Mouse (Mus musculus): ENCODE measurements at regions not wholly inside any gene's neighbourhood (a gene's known extent, or its start where the extent isn't known, plus 50 kb on each side); places are given as distances from the start of the nearest gene placed in this dataset.

- Histone ChIP-seq H3K27ac (no peak overlapping the region), H3K4me3 (no peak overlapping the region)
- intact Hi-C loops (cut with DNase I): no loop called here
- TF ChIP-seq CTCF (IDR thresholded peaks at IDR 0.05): peak; percentile 56
- no peak for DNase-seq
These were observed 124.0 kb downstream of the Icos start for GRCm38 (mm10) chr1:61101679-61102078.

DNA sequence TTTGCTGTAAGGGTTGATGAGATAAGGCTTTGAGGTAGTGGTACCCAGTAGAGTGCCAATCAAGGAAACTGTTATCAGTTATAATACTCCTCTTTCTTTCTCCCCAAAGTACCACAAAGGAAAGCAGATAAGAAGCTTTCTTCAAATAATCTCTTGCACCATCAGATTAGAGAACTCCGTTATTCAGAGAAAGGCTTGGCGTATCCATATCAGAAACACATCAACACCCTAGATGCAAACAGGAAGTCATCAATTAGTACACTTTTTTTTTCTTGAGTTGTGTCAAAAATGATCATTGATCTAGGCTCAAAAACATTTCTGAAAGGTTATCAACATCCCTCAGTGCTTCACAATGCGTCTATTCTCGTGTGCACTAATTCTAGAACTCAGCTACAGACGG is 124.6 kb downstream of the Icos start:
- no peak for TF ChIP-seq CTCF (IDR thresholded peaks at IDR 0.05)
- intact Hi-C loops (cut with DNase I): no loop called here
- no peak for DNase-seq
- no peak overlapping the region for H3K4me3 ChIP-seq
- no peak overlapping the region for H3K27ac ChIP-seq

- Histone ChIP-seq H3K4me3 (no peak overlapping the region), H3K27ac (no peak overlapping the region)
- DNase-seq: no peak
- TF ChIP-seq CTCF (IDR thresholded peaks at IDR 0.05): no peak
- intact Hi-C loops (cut with DNase I): no loop called here
These were observed 125.9 kb downstream of the Icos start for GRCm38 (mm10) chr1:61103581-61103980.

DNA sequence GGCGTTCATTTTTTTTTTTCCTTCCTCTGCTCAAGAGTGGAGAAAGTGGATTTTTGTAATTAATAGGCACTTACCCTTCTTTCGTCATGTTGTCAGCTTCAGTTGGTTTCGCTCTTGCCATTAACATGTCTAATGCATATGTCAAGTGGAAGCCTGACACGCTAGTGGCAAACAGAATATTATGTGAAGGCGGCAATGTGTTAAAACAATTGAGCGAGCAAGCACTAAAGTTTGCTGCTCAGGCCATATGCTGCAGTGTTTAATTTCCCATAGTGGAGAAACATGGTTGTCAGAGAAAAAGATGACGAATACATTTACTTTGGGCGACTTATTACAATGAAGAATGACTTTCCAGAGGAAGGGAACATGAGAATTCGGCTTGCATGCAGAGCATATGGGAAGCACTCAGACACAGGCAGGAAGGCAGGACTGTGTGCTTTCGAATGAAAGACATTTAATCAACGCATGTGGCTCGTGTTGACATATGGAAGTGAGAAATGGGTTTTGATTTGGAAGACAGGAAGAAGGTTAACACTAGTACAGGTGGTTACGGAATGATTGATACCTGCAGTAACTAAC is 134.1 kb downstream of the Icos start:
- Histone ChIP-seq H3K27ac (no peak overlapping the region), H3K4me3 (no peak overlapping the region)
- intact Hi-C loops (cut with DNase I): no loop called here
- TF ChIP-seq CTCF (IDR thresholded peaks at IDR 0.05): no peak
- no peak for DNase-seq

GRCm38 (mm10) chr1:61117535-61117934 is 139.8 kb downstream of the Icos start:
- Histone ChIP-seq H3K27ac (no peak overlapping the region), H3K4me3 (no peak overlapping the region)
- no peak for DNase-seq
- intact Hi-C loops (cut with DNase I): no loop called here
- TF ChIP-seq CTCF (IDR thresholded peaks at IDR 0.05): no peak

GRCm38 (mm10) chr1:61118071-61118470 is 140.3 kb downstream of the Icos start:
- intact Hi-C loops (cut with DNase I): no loop called here
- no peak overlapping the region for H3K4me3 ChIP-seq
- no peak overlapping the region for H3K27ac ChIP-seq
- TF ChIP-seq CTCF (IDR thresholded peaks at IDR 0.05): no peak
- DNase-seq: no peak

DNA sequence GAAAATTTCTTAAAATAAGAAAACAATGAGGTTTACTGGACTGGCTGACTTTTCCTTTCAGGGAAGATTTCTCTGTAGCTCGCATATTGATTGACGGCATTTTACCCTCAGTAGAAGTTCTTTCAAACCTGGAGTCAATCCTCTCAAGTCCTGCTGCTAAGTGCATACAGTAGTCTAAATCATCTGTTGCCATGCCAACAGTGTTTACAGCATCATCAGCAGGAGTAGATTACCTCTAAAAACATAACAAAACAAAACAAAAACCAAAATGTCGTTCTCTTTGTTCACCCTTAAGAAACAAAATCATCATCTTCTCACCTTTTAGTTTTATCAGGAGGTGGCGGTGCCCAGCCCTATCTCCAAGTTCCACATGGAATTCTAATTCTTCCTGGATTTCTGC is 143.8 kb downstream of the Icos start:
- intact Hi-C loops (cut with DNase I): no loop called here
- TF ChIP-seq CTCF (IDR thresholded peaks at IDR 0.05): no peak
- H3K4me3 ChIP-seq: no peak overlapping the region
- no peak overlapping the region for H3K27ac ChIP-seq
- DNase-seq: no peak

- intact Hi-C loops (cut with DNase I): no loop called here
- no peak for DNase-seq
- H3K4me3 ChIP-seq: no peak overlapping the region
- H3K27ac ChIP-seq: no peak overlapping the region
- no peak for TF ChIP-seq CTCF (IDR thresholded peaks at IDR 0.05)
These were observed 147.4 kb downstream of the Icos start for GRCm38 (mm10) chr1:61125127-61125526.

GRCm38 (mm10) chr1:61135597-61136545 is 158.1 kb downstream of the Icos start:
- Histone ChIP-seq H3K27ac (no peak overlapping the region), H3K4me3 (no peak overlapping the region)
- intact Hi-C loops (cut with DNase I): no loop called here
- no peak for DNase-seq
- no peak for TF ChIP-seq CTCF (IDR thresholded peaks at IDR 0.05)

DNA sequence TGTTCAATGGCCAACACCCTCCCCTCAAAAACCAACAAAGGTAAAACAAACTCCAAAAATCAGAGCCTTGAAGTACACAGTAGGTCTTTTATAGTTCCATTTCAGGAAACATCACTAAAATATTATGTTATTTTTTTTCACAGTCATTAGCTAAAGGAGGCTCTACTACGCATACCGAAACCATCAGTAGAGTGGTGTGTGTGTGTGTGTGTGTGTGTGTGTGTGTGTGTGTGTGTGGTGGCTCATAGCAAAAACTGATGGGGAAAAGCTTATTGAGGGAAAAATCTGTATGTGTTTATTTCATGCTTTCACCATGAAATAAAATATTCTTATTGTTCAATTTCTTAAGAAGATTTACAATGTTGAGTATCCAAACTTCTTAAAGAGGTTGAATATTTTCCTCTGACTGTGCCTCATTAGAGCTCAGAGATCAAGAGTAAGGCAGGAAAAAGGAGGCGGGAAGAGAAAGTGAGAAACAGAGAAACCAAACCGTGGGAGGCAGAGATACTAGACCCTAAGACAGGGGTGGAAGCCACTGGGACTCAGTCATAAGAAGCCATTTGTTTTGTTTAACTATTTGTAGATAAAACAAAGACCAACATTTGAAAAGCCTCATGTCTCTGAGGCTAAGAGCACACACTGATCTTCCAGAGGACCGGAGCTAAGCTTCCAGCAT is 159.6 kb downstream of the Icos start:
- Histone ChIP-seq H3K27ac (no peak overlapping the region), H3K4me3 (no peak overlapping the region)
- intact Hi-C loops (cut with DNase I): no loop called here
- no peak for DNase-seq
- TF ChIP-seq CTCF (IDR thresholded peaks at IDR 0.05): no peak

DNA sequence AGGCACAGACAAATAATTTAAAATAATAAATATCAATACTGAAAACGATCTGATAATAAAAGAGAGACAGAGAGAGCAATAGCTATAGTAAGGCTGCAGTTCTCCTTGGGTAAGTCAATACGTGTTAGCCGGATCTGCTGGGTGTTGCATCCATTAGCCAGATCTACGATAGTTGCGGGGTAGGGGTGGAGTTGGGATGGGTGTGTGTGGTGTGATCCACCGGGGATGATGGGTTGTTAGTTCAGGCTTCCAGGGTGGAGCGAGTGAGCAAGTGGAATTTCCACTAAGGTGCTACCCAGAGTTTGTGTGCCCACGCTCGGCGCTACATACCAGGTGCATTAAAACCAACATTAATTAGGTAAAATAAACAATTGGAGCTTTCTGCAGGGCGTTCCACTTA is 160.2 kb downstream of the Icos start:
- TF ChIP-seq CTCF (IDR thresholded peaks at IDR 0.05): no peak
- no peak for DNase-seq
- no peak overlapping the region for H3K27ac ChIP-seq
- no peak overlapping the region for H3K4me3 ChIP-seq
- intact Hi-C loops (cut with DNase I): no loop called here

DNA sequence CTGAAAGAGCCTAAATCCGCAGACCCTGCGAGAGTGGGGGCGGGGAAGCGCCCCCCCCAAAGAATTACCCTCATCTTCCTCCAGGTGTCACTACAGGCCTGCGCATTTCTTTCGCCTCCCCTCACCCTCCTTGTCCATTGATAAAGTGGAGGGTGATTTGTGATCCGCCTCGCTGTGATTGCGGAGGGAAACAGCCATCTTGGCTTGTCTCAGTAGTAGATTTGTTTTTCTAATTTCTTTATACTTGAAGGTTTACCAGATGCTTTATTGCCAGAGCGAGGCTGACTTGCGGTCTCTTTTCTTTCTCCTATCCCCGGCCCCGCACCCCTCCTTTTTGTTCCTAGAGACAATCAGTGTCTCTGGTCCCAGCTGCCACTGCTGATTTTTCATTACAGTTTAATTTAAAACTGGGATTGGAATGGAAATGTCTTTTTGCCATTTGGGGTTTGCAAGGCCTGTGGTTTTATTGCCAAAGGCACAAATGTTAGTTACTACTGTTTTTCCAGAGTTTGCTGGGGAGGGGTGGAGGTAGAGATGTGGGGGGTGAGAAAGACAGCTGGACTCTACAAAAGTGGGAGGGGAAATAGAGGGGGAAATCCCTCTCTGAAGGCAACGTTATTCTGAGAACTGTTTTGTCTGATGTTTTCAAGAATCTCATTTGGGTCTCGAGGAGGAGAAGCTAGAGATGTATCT is 161.7 kb downstream of the Icos start:
- peak; percentile 51 for DNase-seq
- TF ChIP-seq CTCF (IDR thresholded peaks at IDR 0.05): peak; percentile 76
- Histone ChIP-seq H3K27ac (peak overlapping the region; percentile 40; the same call in 1 of the 2 replicates), H3K4me3 (peak overlapping the region; percentile 53)
- intact Hi-C loops (cut with DNase I): no loop called here

All from gastrocnemius, adult 2 months (tissue).